Mouse (Mus musculus): Measurements from ENCODE around the gene Gdpd3. TPM values are rescaled to one million over a fixed set of nuclear protein-coding genes. Genes with fewer than 3 reads are reported as not detected.
A peak's percentile ranks its signal among the peaks of the same experiment; 100 is the strongest.

Gdpd3 gene
- total RNA-seq, 2 experiments from 2014 or later = 3.1 to 7.0 TPM

- no peak overlapping the region for H3K4me3 ChIP-seq
- H3K27ac ChIP-seq = no peak overlapping the region
- no peak for TF ChIP-seq CTCF (conservative IDR thresholded peaks at IDR 0.05)
- DNase-seq (ENCODE audit: low spot score in 2 of 2) = no peak
Observed at GRCm38 (mm10) chr7:126803751-126804150, 37.6 kb downstream of the Gdpd3 start.

- H3K27ac ChIP-seq = no peak overlapping the region
- no peak for DNase-seq (ENCODE audit: low spot score in 2 of 2)
- H3K4me3 ChIP-seq = no peak overlapping the region
- no peak for TF ChIP-seq CTCF (conservative IDR thresholded peaks at IDR 0.05)
Observed at GRCm38 (mm10) chr7:126806956-126807355, 40.8 kb downstream of the Gdpd3 start.

GRCm38 (mm10) chr7:126807405-126807804 lies 41.3 kb downstream of the Gdpd3 start:
- DNase-seq (ENCODE audit: low spot score in 2 of 2) = no peak
- H3K4me3 ChIP-seq = no peak overlapping the region
- no peak for TF ChIP-seq CTCF (conservative IDR thresholded peaks at IDR 0.05)
- no peak overlapping the region for H3K27ac ChIP-seq

GRCm38 (mm10) chr7:126808703-126809455 lies 42.7 kb downstream of the Gdpd3 start:
- TF ChIP-seq CTCF (conservative IDR thresholded peaks at IDR 0.05) = peak; percentile 32
- peak overlapping the region; percentile 84 for H3K27ac ChIP-seq
- peak overlapping the region; percentile 58 for H3K4me3 ChIP-seq
- peak; percentile 89 to 91 for DNase-seq (ENCODE audit: low spot score in 2 of 2)

GRCm38 (mm10) chr7:126809723-126810369 lies 43.7 kb downstream of the Gdpd3 start:
- peak overlapping the region; percentile 84; the same call in 1 of the 2 replicates for H3K27ac ChIP-seq
- no peak for TF ChIP-seq CTCF (conservative IDR thresholded peaks at IDR 0.05)
- DNase-seq (ENCODE audit: low spot score in 2 of 2) = no peak

GRCm38 (mm10) chr7:126815726-126816222 lies 49.6 kb downstream of the Gdpd3 start:
- Histone ChIP-seq H3K27ac (no peak overlapping the region), H3K4me3 (no peak overlapping the region)
- TF ChIP-seq CTCF (conservative IDR thresholded peaks at IDR 0.05) = no peak
- no peak for DNase-seq (ENCODE audit: low spot score in 2 of 2)

More at GRCm38 (mm10) chr7:126809723-126810369, 43.7 kb downstream of the Gdpd3 start:
- peak overlapping the region; percentile 58; the same call in 1 of the 2 replicates for H3K4me3 ChIP-seq

GRCm38 (mm10) chr7:126816494-126816893 lies 50.4 kb downstream of the Gdpd3 start:
- Histone ChIP-seq H3K27ac (no peak overlapping the region), H3K4me3 (no peak overlapping the region)
- no peak for TF ChIP-seq CTCF (conservative IDR thresholded peaks at IDR 0.05)
- no peak for DNase-seq (ENCODE audit: low spot score in 2 of 2)

GRCm38 (mm10) chr7:126817595-126817994 lies 51.5 kb downstream of the Gdpd3 start:
- no peak for DNase-seq (ENCODE audit: low spot score in 2 of 2)
- TF ChIP-seq CTCF (conservative IDR thresholded peaks at IDR 0.05) = no peak
- no peak overlapping the region for H3K27ac ChIP-seq
- H3K4me3 ChIP-seq = no peak overlapping the region

- TF ChIP-seq CTCF (conservative IDR thresholded peaks at IDR 0.05) = peak; percentile 53
- H3K4me3 ChIP-seq = no peak overlapping the region
- H3K27ac ChIP-seq = no peak overlapping the region
- no peak for DNase-seq (ENCODE audit: low spot score in 2 of 2)
Observed at GRCm38 (mm10) chr7:126818818-126819217, 52.7 kb downstream of the Gdpd3 start.

- TF ChIP-seq CTCF (conservative IDR thresholded peaks at IDR 0.05) = peak; percentile 98
- peak overlapping the region; percentile 96 for H3K27ac ChIP-seq
- DNase-seq (ENCODE audit: low spot score in 2 of 2) = peak; percentile 76 to 87
- no peak overlapping the region for H3K4me3 ChIP-seq
Observed at GRCm38 (mm10) chr7:126821835-126822511, 55.8 kb downstream of the Gdpd3 start.

GRCm38 (mm10) chr7:126822741-126823140 lies 56.6 kb downstream of the Gdpd3 start:
- DNase-seq (ENCODE audit: low spot score in 2 of 2) = no peak
- peak overlapping the region; percentile 96 for H3K27ac ChIP-seq
- no peak for TF ChIP-seq CTCF (conservative IDR thresholded peaks at IDR 0.05)
- peak overlapping the region; percentile 77 for H3K4me3 ChIP-seq

GRCm38 (mm10) chr7:126823202-126823711 lies 57.1 kb downstream of the Gdpd3 start:
- H3K4me3 ChIP-seq = peak overlapping the region; percentile 77
- peak overlapping the region; percentile 96 for H3K27ac ChIP-seq
- no peak for TF ChIP-seq CTCF (conservative IDR thresholded peaks at IDR 0.05)
- no peak for DNase-seq (ENCODE audit: low spot score in 2 of 2)

GRCm38 (mm10) chr7:126823940-126824339 lies 57.8 kb downstream of the Gdpd3 start:
- Histone ChIP-seq H3K4me3 (peak overlapping the region; percentile 77), H3K27ac (peak overlapping the region; percentile 96; the same call in 1 of the 2 replicates)
- TF ChIP-seq CTCF (conservative IDR thresholded peaks at IDR 0.05) = no peak
- no peak for DNase-seq (ENCODE audit: low spot score in 2 of 2)

Other genes with a start within 250 kb of the Gdpd3 start
- gene Eif3c, start 199.9 kb upstream of the Gdpd3 start, total RNA-seq (2021) = 100 to 1,000 TPM; 174 to 190 TPM
- gene Apobr, start 181.4 kb upstream of the Gdpd3 start, total RNA-seq (2021) = under 1 TPM; 0.37 to 0.44 TPM
- 10 to 100 TPM; 28.4 to 36.4 TPM for gene Cln3, start 180.5 kb upstream of the Gdpd3 start, total RNA-seq (2021)
- gene Il27, start 171.4 kb upstream of the Gdpd3 start, total RNA-seq (2021) = not detected
- gene Nupr1, start 135.5 kb upstream of the Gdpd3 start, total RNA-seq (2021) = 10 to 100 TPM; 10.3 to 12.2 TPM
- gene Sgf29, start 117.0 kb upstream of the Gdpd3 start, total RNA-seq (2021) = 10 to 100 TPM; 27.8 to 28.4 TPM
- 1 to 10 TPM; 9.1 to 9.4 TPM for gene Sult1a1, start 89.9 kb upstream of the Gdpd3 start, total RNA-seq (2021)
- gene Bola2, start 70.9 kb upstream of the Gdpd3 start, total RNA-seq (2021) = 100 to 1,000 TPM; 103 to 112 TPM
- gene Slx1b, start 70.5 kb upstream of the Gdpd3 start, total RNA-seq (2021) = 10 to 100 TPM; 18.9 to 22.3 TPM
- gene Coro1a, start 58.5 kb upstream of the Gdpd3 start, total RNA-seq (2021) = 100 to 1,000 TPM; 130 to 135 TPM
- 100 to 1,000 TPM; 170 to 175 TPM for gene Mapk3, start 6.7 kb upstream of the Gdpd3 start, total RNA-seq (2021)
- gene Ypel3, start 10.6 kb downstream of the Gdpd3 start, total RNA-seq (2021) = 100 to 1,000 TPM; 283 to 289 TPM
- gene Tbx6, start 15.1 kb downstream of the Gdpd3 start, total RNA-seq (2021) = 1 to 10 TPM in 1 of 2 experiments, under 1 TPM in 1; 0.54 to 1.0 TPM
- 10 to 100 TPM; 50.2 to 54.9 TPM for gene Ppp4c, start 26.2 kb downstream of the Gdpd3 start, total RNA-seq (2021)
- gene Fam57b, start 31.3 kb downstream of the Gdpd3 start, total RNA-seq (2021) = 10 to 100 TPM; 73.8 to 74.7 TPM
- gene 4930451I11Rik, start 65.3 kb downstream of the Gdpd3 start, total RNA-seq (2021) = not detected
- 10 to 100 TPM; 19.2 to 20.5 TPM for gene Doc2a, start 81.1 kb downstream of the Gdpd3 start, total RNA-seq (2021)
- 10 to 100 TPM; 32.2 to 38.5 TPM for gene Hirip3, start 95.6 kb downstream of the Gdpd3 start, total RNA-seq (2021)
- 10 to 100 TPM; 49.2 to 49.4 TPM for gene Ino80e, start 96.0 kb downstream of the Gdpd3 start, total RNA-seq (2021)
- 100 to 1,000 TPM; 154 to 163 TPM for gene Taok2, start 118.4 kb downstream of the Gdpd3 start, total RNA-seq (2021)
- 10 to 100 TPM; 21.4 to 23.3 TPM for gene Tmem219, start 156.6 kb downstream of the Gdpd3 start, total RNA-seq (2021)
- gene Kctd13, start 162.5 kb downstream of the Gdpd3 start, total RNA-seq (2021) = 100 to 1,000 TPM; 164 to 166 TPM
- 10 to 100 TPM; 31.7 to 36.1 TPM for gene Asphd1, start 183.2 kb downstream of the Gdpd3 start, total RNA-seq (2021)
- gene Sez6l2, start 184.2 kb downstream of the Gdpd3 start, total RNA-seq (2021) = 100 to 1,000 TPM; 439 to 458 TPM
- 100 to 1,000 TPM; 155 to 167 TPM for gene Cdipt, start 209.6 kb downstream of the Gdpd3 start, total RNA-seq (2021)
- not detected for gene Cdiptos, start 209.8 kb downstream of the Gdpd3 start, total RNA-seq (2021)
- gene Mvp, start 248.3 kb downstream of the Gdpd3 start, total RNA-seq (2021) = 10 to 100 TPM in 1 of 2 experiments, 1 to 10 TPM in 1; 8.0 to 10.1 TPM